8 mouse cellular contexts compared by ENCODE assay signal in genomic region chr16:44141483-44141882, GRCm38 (mm10). TPM values are rescaled to one million over a fixed set of nuclear protein-coding genes. Genes with fewer than 3 reads are reported as not detected.
DNase-seq lines count a peak whose midpoint lies in the region; ATAC-seq lines count a peak whose summit lies in the region.

No protein-coding gene starts in this region.

- H3K27ac ChIP-seq in midbrain, embryonic 14.5 days (replicated peaks; ENCODE audit: low read depth, low read length), result no peak overlapping the region

- H3K27me3 ChIP-seq in midbrain, embryonic 14.5 days (ENCODE audit: control insufficient read depth, insufficient read depth, low read length), result no peaks in the 10 kb centered on the region

- peak overlapping the region; percentile 96; the same call in 1 of the 2 replicates for H3K4me3 ChIP-seq in midbrain, embryonic 14.5 days (replicated peaks; ENCODE audit: low read depth, low read length)

- peaks cover 18% of the 10 kb centered on the region for H3K4me1 ChIP-seq in midbrain, embryonic 14.5 days (ENCODE audit: control insufficient read depth, insufficient read depth, low read length)

- 44% methylated on average over 6 of the region's 6 CpGs for WGBS in midbrain, embryonic 14.5 days

- no peaks in the 10 kb centered on the region for H3K36me3 ChIP-seq in midbrain, embryonic 14.5 days (ENCODE audit: control insufficient read depth, insufficient read depth, low read length)

- H3K9ac ChIP-seq in midbrain, embryonic 14.5 days (replicated peaks; ENCODE audit: low read length), result no peak overlapping the region

- H3K9me3 ChIP-seq in midbrain, embryonic 14.5 days (ENCODE audit: control insufficient read depth, low read length), result no peaks in the 10 kb centered on the region

- no peak for ATAC-seq in midbrain, embryonic 14.5 days (ENCODE audit: low FRiP score, low TSS enrichment)

- H3K4me2 ChIP-seq in midbrain, embryonic 14.5 days (ENCODE audit: low read length), result peak overlapping the region; percentile 75

- DNase-seq in adrenal gland, postnatal 10 days, result peak; percentile 26
- DNase-seq in adrenal gland, adult 2 months, result no peak
- DNase-seq in right cerebral cortex, adult 18-20 months, result peak; percentile 33
- DNase-seq in right cerebral cortex, postnatal 4 days, result no peak
- peak; percentile 31 for DNase-seq in induced T-regulatory cell, adult 2 months (ENCODE audit: low read depth)
- peak; percentile 42 for DNase-seq in midbrain, embryonic 14.5 days
- no peak for DNase-seq in spleen, adult 12 weeks (ENCODE audit: low spot score)
- DNase-seq in spleen, postnatal 36 days (ENCODE audit: low spot score in 2 of 2), result no peak

RNA-seq across cellular contexts. Expression of gene Naa50, which starts 1.9 kb away (rescaled TPM):
- 10 to 100 TPM; 82.8 to 85.7 TPM for total RNA-seq in adrenal gland, postnatal 10 days (2021)
- total RNA-seq in adrenal gland, adult 2 months (2021), result 10 to 100 TPM; 73.5 to 81.3 TPM
- 14.6 and 22.8 TPM in 2 replicates for polyA plus RNA-seq in adrenal gland, adult 2 months (2012; rRNA removed)
- polyA plus RNA-seq in midbrain, embryonic 14.5 days (2014; fragmentation: Nextera tagmentation; extraction: Ambion mirVana), result 39.2 and 43.7 TPM in 2 replicates

RNA-seq across cellular contexts. Expression of gene Atp6v1a, which starts 2.0 kb away (rescaled TPM):
- 10 to 100 TPM; 91.4 to 92.3 TPM for total RNA-seq in adrenal gland, postnatal 10 days (2021)
- total RNA-seq in adrenal gland, adult 2 months (2021), result 100 to 1,000 TPM; 140 to 162 TPM
- 10.5 and 12.9 TPM in 2 replicates for polyA plus RNA-seq in adrenal gland, adult 2 months (2012; rRNA removed)
- 126 and 149 TPM in 2 replicates for polyA plus RNA-seq in midbrain, embryonic 14.5 days (2014; fragmentation: Nextera tagmentation; extraction: Ambion mirVana)

RNA-seq across cellular contexts. Expression of gene Usf3, which starts 31.6 kb away (rescaled TPM):
- total RNA-seq in adrenal gland, postnatal 10 days (2021), result 10 to 100 TPM; 19.7 to 24.1 TPM
- total RNA-seq in adrenal gland, adult 2 months (2021), result 10 to 100 TPM; 17.0 to 24.6 TPM
- polyA plus RNA-seq in adrenal gland, adult 2 months (2012; rRNA removed), result 3.1 and 5.0 TPM in 2 replicates
- polyA plus RNA-seq in midbrain, embryonic 14.5 days (2014; fragmentation: Nextera tagmentation; extraction: Ambion mirVana), result 5.0 TPM in 2 replicates

Comparison
In these comparisons a context has a peak if more than half of its experiments do, and no peak if none do; other contexts are left out.
1. DNase-seq: peak in adrenal gland, postnatal 10 days (single experiment), right cerebral cortex, adult 18-20 months (single experiment), induced T-regulatory cell, adult 2 months (single experiment) and midbrain, embryonic 14.5 days (single experiment); none in adrenal gland, adult 2 months (single experiment), right cerebral cortex, postnatal 4 days (single experiment), spleen, adult 12 weeks (single experiment) and spleen, postnatal 36 days (0 of 2).